In the genomic region with DNA sequence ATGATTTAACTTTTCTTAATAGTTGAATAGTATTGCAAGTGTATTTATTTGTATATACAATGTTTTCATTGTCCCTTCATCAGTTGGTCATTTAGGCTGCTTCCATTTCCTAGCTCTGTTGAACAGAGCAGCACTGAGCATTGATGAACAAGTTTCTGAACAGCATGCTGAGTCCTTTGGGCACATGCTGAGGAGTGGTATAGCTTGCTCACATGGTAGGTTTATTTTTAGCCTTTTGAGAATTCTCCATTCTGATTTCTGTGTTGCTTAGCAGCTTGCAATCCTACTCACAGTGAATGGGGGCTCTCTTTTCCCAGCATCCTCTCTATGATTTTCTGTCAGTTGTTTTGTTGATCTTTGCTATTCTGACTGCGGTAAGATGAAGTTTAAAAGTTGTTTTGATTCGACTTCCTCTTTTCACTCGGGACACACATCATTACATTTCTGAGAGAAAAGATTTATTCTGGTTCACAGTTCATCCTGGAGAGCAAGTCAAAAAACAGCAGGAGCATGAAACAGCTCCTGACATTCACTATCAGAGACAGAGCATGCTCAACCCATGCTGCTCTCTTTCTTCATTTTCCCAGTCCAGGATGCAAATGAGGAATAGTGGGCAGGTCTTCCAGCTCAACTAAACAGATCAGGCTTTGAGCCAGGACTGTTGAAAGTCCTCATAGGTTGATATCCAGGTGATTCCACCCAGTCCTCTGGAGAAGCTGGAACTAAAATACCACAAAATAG, we compare ENCODE assay signal across 10 mouse cellular contexts.
"Had no signal": no experiment of that assay in that cellular context is flagged by ENCODE, and none has a peak within 500 bp of the region (broad histone marks: within the 10 kb centered on the region; RNA-seq: fewer than 3 reads in every experiment).

No protein-coding gene starts in this region.

- H3K4me1 ChIP-seq: limb, embryonic 13.5 days; neural tube, embryonic 13.5 days; stomach, embryonic 15.5 days had no signal

- H3K27me3 ChIP-seq: limb, embryonic 13.5 days; stomach, embryonic 15.5 days had no signal

- H3K4me3 ChIP-seq: limb, embryonic 13.5 days; neural tube, embryonic 13.5 days; stomach, embryonic 15.5 days had no signal

- H3K9me3 ChIP-seq: limb, embryonic 13.5 days; neural tube, embryonic 13.5 days; stomach, embryonic 15.5 days had no signal

- H3K4me2 ChIP-seq: limb, embryonic 13.5 days; neural tube, embryonic 13.5 days; stomach, embryonic 15.5 days had no signal

- H3K36me3 ChIP-seq: limb, embryonic 13.5 days; neural tube, embryonic 13.5 days; stomach, embryonic 15.5 days had no signal

- DNase-seq: kidney, postnatal 10 days; left cerebral cortex, postnatal 4 days; lung, adult 18-20 months; right cerebral cortex, postnatal 14 days; thymus, adult 2 months; thymus, postnatal 25 days had no signal

- H3K27ac ChIP-seq: limb, embryonic 13.5 days; liver, embryonic 14.5 days; neural tube, embryonic 13.5 days; stomach, embryonic 15.5 days had no signal

- H3K9ac ChIP-seq: limb, embryonic 13.5 days; liver, embryonic 14.5 days; neural tube, embryonic 13.5 days; stomach, embryonic 15.5 days had no signal
